Mouse (Mus musculus) kidney, embryonic 16.5 days (tissue): Measurements from ENCODE around the gene Rps6kc1. TPM values are rescaled to one million over a fixed set of nuclear protein-coding genes. Genes with fewer than 3 reads are reported as not detected.

Experiments used
- ATAC-seq: fragments of 200-750 bp; cut with Nextera tagmentation; 2 replicates; pipeline ENCODE4 v1.8.0; 2017; ENCODE audit warnings: moderate TSS enrichment; ENCODE audit not compliant: low FRiP score, low TSS enrichment
- H3K27ac ChIP-seq: fragments of 300-500 bp; sonication (generic); 2 replicates; pipeline ENCODE4 v1.5.1; 2014; ENCODE audit warnings: low read length
- H3K27me3 ChIP-seq: fragments of 300-500 bp; sonication (generic); 2 replicates; pipeline ENCODE4 v1.6.1; 2014; ENCODE audit warnings: low read length, control low read depth, mixed read lengths; ENCODE audit not compliant: insufficient read depth
- H3K36me3 ChIP-seq: fragments of 300-500 bp; sonication (generic); 2 replicates; pipeline ENCODE4 v1.6.1; 2014; ENCODE audit warnings: low read length, control low read depth, mixed read lengths; ENCODE audit not compliant: insufficient read depth
- H3K4me1 ChIP-seq: fragments of 300-500 bp; sonication (generic); 2 replicates; pipeline ENCODE4 v1.6.1; 2014; ENCODE audit warnings: low read length, control low read depth, mixed read lengths; ENCODE audit not compliant: insufficient read depth
- H3K4me2 ChIP-seq: fragments of 300-500 bp; sonication (generic); replicated peaks from 2 replicates; pipeline ENCODE4 v1.6.1; 2014; ENCODE audit warnings: low read depth, low read length
- H3K4me3 ChIP-seq: fragments of 300-500 bp; sonication (generic); 2 replicates; pipeline ENCODE4 v1.5.1; 2014; ENCODE audit warnings: mild to moderate bottlenecking, low read length
- H3K9ac ChIP-seq: fragments of 300-500 bp; sonication (generic); replicated peaks from 2 replicates; pipeline ENCODE4 v1.6.1; 2014; ENCODE audit warnings: low read length
- H3K9me3 ChIP-seq: fragments of 300-500 bp; sonication (generic); 2 replicates; pipeline ENCODE4 v1.6.1; 2016; ENCODE audit warnings: low read length, control low read depth
- WGBS: fragments of 180-500 bp; shearing (Covaris S2); extraction: QIAGEN DNeasy Blood & Tissue Kit; methylation state at CpG from one replicate; pipeline ENCODE4 v1.1.7; 2014; 5-methylcytosine and 5-hydroxymethylcytosine counted together
- polyA plus RNA-seq: library from polyadenylated mRNA; unstranded; fragments of >200 nt; fragmentation: Nextera tagmentation; extraction: Ambion mirVana; gene quantifications from 2 replicates; pipeline ENCODE4 v1.2.1, GENCODE M21; 2015

Rps6kc1 gene
- polyA plus RNA-seq, 1 experiment from 2014 or later: 14.4 TPM

- no peaks in the 10 kb centered on the region for H3K27me3 ChIP-seq
- no peaks in the 10 kb centered on the region for H3K9me3 ChIP-seq
- WGBS: 75% methylated on average over 3 of the region's 3 CpGs
- H3K4me2 ChIP-seq: no peak overlapping the region
- H3K36me3 ChIP-seq: peaks cover 7% of the 10 kb centered on the region; the same call in 1 of the 2 replicates
- H3K4me3 ChIP-seq: no peak overlapping the region
- no peak overlapping the region for H3K9ac ChIP-seq
- ATAC-seq: no peak
- no peaks in the 10 kb centered on the region for H3K4me1 ChIP-seq
- H3K27ac ChIP-seq: no peak overlapping the region
Observed at GRCm38 (mm10) chr1:190846956-190847355, 64.6 kb downstream of the Rps6kc1 start.

- H3K27ac ChIP-seq: no peak overlapping the region
- H3K4me3 ChIP-seq: no peak overlapping the region
- WGBS: 91% methylated on average over 11 of the region's 11 CpGs
- no peaks in the 10 kb centered on the region for H3K4me1 ChIP-seq
- H3K36me3 ChIP-seq: peaks cover 9% of the 10 kb centered on the region; the same call in 1 of the 2 replicates
- H3K9me3 ChIP-seq: no peaks in the 10 kb centered on the region
- no peak for ATAC-seq
- no peak overlapping the region for H3K4me2 ChIP-seq
- H3K9ac ChIP-seq: no peak overlapping the region
- no peaks in the 10 kb centered on the region for H3K27me3 ChIP-seq
Observed at GRCm38 (mm10) chr1:190846074-190846730, 65.4 kb downstream of the Rps6kc1 start.

- no peak for ATAC-seq
- Histone ChIP-seq H3K27me3 (no peaks in the 10 kb centered on the region), H3K9me3 (no peaks in the 10 kb centered on the region), H3K36me3 (peaks cover 9% of the 10 kb centered on the region; the same call in 1 of the 2 replicates), H3K27ac (no peak overlapping the region), H3K4me3 (no peak overlapping the region), H3K4me2 (no peak overlapping the region), H3K9ac (no peak overlapping the region), H3K4me1 (no peaks in the 10 kb centered on the region)
- WGBS: 67% methylated on average over 4 of the region's 4 CpGs
Observed at GRCm38 (mm10) chr1:190845419-190845818, 66.2 kb downstream of the Rps6kc1 start.

- Histone ChIP-seq H3K9me3 (no peaks in the 10 kb centered on the region), H3K9ac (no peak overlapping the region), H3K27ac (no peak overlapping the region), H3K4me2 (no peak overlapping the region), H3K4me1 (no peaks in the 10 kb centered on the region), H3K27me3 (no peaks in the 10 kb centered on the region), H3K36me3 (peaks cover 9% of the 10 kb centered on the region; the same call in 1 of the 2 replicates), H3K4me3 (no peak overlapping the region)
- no peak for ATAC-seq
- 76% methylated on average over 11 of the region's 11 CpGs for WGBS
Observed at GRCm38 (mm10) chr1:190844356-190844755, 67.2 kb downstream of the Rps6kc1 start.

GRCm38 (mm10) chr1:190836046-190836445 is 75.5 kb downstream of the Rps6kc1 start:
- ATAC-seq: no peak
- H3K4me2 ChIP-seq: no peak overlapping the region
- no peak overlapping the region for H3K4me3 ChIP-seq
- H3K27ac ChIP-seq: no peak overlapping the region
- 83% methylated on average over 2 of the region's 2 CpGs for WGBS
- H3K4me1 ChIP-seq: no peaks in the 10 kb centered on the region
- H3K36me3 ChIP-seq: no peaks in the 10 kb centered on the region
- no peaks in the 10 kb centered on the region for H3K9me3 ChIP-seq
- H3K9ac ChIP-seq: no peak overlapping the region
- no peaks in the 10 kb centered on the region for H3K27me3 ChIP-seq

GRCm38 (mm10) chr1:190834201-190834907 is 77.2 kb downstream of the Rps6kc1 start:
- WGBS: 72% methylated on average over 7 of the region's 7 CpGs
- no peak overlapping the region for H3K4me3 ChIP-seq
- no peak for ATAC-seq
- H3K4me1 ChIP-seq: no peaks in the 10 kb centered on the region
- no peaks in the 10 kb centered on the region for H3K9me3 ChIP-seq
- H3K4me2 ChIP-seq: no peak overlapping the region
- H3K9ac ChIP-seq: no peak overlapping the region
- no peaks in the 10 kb centered on the region for H3K27me3 ChIP-seq
- no peak overlapping the region for H3K27ac ChIP-seq
- H3K36me3 ChIP-seq: no peaks in the 10 kb centered on the region

GRCm38 (mm10) chr1:190832965-190833630 is 78.5 kb downstream of the Rps6kc1 start:
- no peaks in the 10 kb centered on the region for H3K27me3 ChIP-seq
- no peaks in the 10 kb centered on the region for H3K36me3 ChIP-seq
- no peak overlapping the region for H3K4me2 ChIP-seq
- H3K4me3 ChIP-seq: no peak overlapping the region
- no peak overlapping the region for H3K27ac ChIP-seq
- 90% methylated on average over 8 of the region's 8 CpGs for WGBS
- no peaks in the 10 kb centered on the region for H3K9me3 ChIP-seq
- no peak overlapping the region for H3K9ac ChIP-seq
- no peak for ATAC-seq
- H3K4me1 ChIP-seq: no peaks in the 10 kb centered on the region

- Histone ChIP-seq H3K9ac (no peak overlapping the region), H3K27me3 (no peaks in the 10 kb centered on the region), H3K4me1 (no peaks in the 10 kb centered on the region), H3K4me3 (no peak overlapping the region), H3K27ac (no peak overlapping the region), H3K36me3 (peaks cover 3% of the 10 kb centered on the region; the same call in 1 of the 2 replicates), H3K9me3 (no peaks in the 10 kb centered on the region), H3K4me2 (no peak overlapping the region)
- WGBS: 51% methylated on average over 10 of the region's 10 CpGs
- no peak for ATAC-seq
Observed at GRCm38 (mm10) chr1:190831839-190832497, 79.6 kb downstream of the Rps6kc1 start.

GRCm38 (mm10) chr1:190826486-190827034 is 85.0 kb downstream of the Rps6kc1 start:
- Histone ChIP-seq H3K9ac (no peak overlapping the region), H3K4me2 (no peak overlapping the region), H3K27me3 (no peaks in the 10 kb centered on the region), H3K36me3 (peaks cover 3% of the 10 kb centered on the region; the same call in 1 of the 2 replicates), H3K4me3 (no peak overlapping the region), H3K4me1 (no peaks in the 10 kb centered on the region), H3K27ac (no peak overlapping the region), H3K9me3 (no peaks in the 10 kb centered on the region)
- ATAC-seq: no peak
- WGBS: 88% methylated on average over 9 of the region's 9 CpGs
